Mouse (Mus musculus) brain, embryonic 14.5 days (tissue): Measurements from ENCODE around the gene Bicc1.

Experiments
- CTCF ChIP-seq: fragments of 200-500 bp; IDR thresholded peaks from 2 replicates; pipeline ENCODE4 v1.5.1; 2012; ENCODE audit warnings: inconsistent platforms, mild to moderate bottlenecking, moderate library complexity, borderline replicate concordance; ENCODE audit not compliant: insufficient read depth, insufficient read length; ENCODE audit errors: extremely low read depth
- POLR2A ChIP-seq: fragments of 200-500 bp; IDR thresholded peaks from 2 replicates; pipeline ENCODE4 v1.6.1; 2012; ENCODE audit warnings: mild to moderate bottlenecking, inconsistent platforms, borderline replicate concordance; ENCODE audit not compliant: poor library complexity, insufficient read depth, insufficient read length, severe bottlenecking; ENCODE audit errors: extremely low read depth

DNA sequence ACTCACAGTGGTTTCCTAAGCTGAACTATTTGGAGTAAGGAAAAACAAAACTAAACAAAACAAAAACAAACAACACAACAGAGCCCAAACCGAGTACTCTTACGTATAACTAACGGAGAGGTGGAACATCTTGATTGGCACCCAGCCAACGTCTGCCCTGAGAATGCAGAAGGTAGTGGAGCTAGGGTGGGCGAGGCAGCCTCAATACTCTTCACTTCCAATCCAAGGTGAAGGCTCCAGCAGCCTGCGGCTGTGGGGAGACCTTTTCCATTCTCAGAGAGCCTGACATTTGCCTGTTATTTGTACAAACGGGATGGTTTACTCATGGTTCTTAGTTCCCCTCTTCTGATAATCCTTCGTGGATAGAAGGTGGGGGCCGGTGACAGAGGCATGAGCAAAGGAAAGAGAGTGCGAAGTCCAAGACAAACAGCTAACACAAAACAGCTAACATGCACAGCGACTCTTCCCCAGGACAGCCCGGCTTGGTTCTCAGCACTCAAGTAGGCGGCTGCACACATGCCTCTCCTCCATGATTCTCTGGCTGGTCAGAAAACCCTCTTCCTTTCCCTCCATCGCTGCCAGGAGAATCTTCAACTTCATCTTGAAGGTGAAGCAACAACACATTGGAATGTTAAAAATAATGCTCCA is 39.3 kb downstream of the Bicc1 start:
- TF ChIP-seq CTCF (no peak), POLR2A (no peak)
